Mouse (Mus musculus) lung, embryonic 15.5 days (tissue): ENCODE measurements around the gene Mdm1. TPM values are rescaled to one million over a fixed set of nuclear protein-coding genes. Genes with fewer than 3 reads are reported as not detected.

Source experiments
- ATAC-seq: fragments of 200-750 bp; cut with Nextera tagmentation; 2 replicates; pipeline ENCODE4 v1.8.0; 2017; ENCODE audit warnings: moderate number of reproducible peaks, borderline replicate concordance; ENCODE audit not compliant: low FRiP score, low TSS enrichment; ENCODE audit errors: extremely low read depth
- H3K27ac ChIP-seq: fragments of 300-500 bp; sonication (generic); 2 replicates; pipeline ENCODE4 v1.5.1; 2015; ENCODE audit warnings: moderate library complexity, mild to moderate bottlenecking, inconsistent platforms
- H3K27me3 ChIP-seq: fragments of 300-500 bp; sonication (generic); 2 replicates; pipeline ENCODE4 v1.6.1; 2015; ENCODE audit warnings: inconsistent platforms
- H3K36me3 ChIP-seq: fragments of 300-500 bp; sonication (generic); 2 replicates; pipeline ENCODE4 v1.6.1; 2015; ENCODE audit warnings: inconsistent platforms
- H3K4me1 ChIP-seq: fragments of 300-500 bp; sonication (generic); 2 replicates; pipeline ENCODE4 v1.6.1; 2015; ENCODE audit warnings: inconsistent platforms
- H3K4me2 ChIP-seq: fragments of 300-500 bp; sonication (generic); 2 replicates; pipeline ENCODE4 v1.6.1; 2015; ENCODE audit warnings: inconsistent platforms, mild to moderate bottlenecking, moderate library complexity
- H3K4me3 ChIP-seq: fragments of 300-500 bp; sonication (generic); 2 replicates; pipeline ENCODE4 v1.5.1; 2015; ENCODE audit warnings: mild to moderate bottlenecking, inconsistent platforms
- H3K9ac ChIP-seq: fragments of 300-500 bp; sonication (generic); 2 replicates; pipeline ENCODE4 v1.6.1; 2015; ENCODE audit warnings: inconsistent platforms
- H3K9me3 ChIP-seq: fragments of 300-500 bp; sonication (generic); 2 replicates; pipeline ENCODE4 v1.6.1; 2016; ENCODE audit warnings: inconsistent platforms
- WGBS: fragments of 180-500 bp; shearing (Covaris S2); methylation state at CpG from one replicate; pipeline ENCODE4 v1.1.7; 2015; 5-methylcytosine and 5-hydroxymethylcytosine counted together
- polyA plus RNA-seq: library from polyadenylated mRNA; unstranded; fragments of >200 nt; fragmentation: Nextera tagmentation; extraction: Ambion mirVana; gene quantifications from 2 replicates; pipeline ENCODE4 v1.2.1, GENCODE M21; 2015

Gene Mdm1
- polyA plus RNA-seq, 1 experiment from 2014 or later: 40.3 TPM

DNA sequence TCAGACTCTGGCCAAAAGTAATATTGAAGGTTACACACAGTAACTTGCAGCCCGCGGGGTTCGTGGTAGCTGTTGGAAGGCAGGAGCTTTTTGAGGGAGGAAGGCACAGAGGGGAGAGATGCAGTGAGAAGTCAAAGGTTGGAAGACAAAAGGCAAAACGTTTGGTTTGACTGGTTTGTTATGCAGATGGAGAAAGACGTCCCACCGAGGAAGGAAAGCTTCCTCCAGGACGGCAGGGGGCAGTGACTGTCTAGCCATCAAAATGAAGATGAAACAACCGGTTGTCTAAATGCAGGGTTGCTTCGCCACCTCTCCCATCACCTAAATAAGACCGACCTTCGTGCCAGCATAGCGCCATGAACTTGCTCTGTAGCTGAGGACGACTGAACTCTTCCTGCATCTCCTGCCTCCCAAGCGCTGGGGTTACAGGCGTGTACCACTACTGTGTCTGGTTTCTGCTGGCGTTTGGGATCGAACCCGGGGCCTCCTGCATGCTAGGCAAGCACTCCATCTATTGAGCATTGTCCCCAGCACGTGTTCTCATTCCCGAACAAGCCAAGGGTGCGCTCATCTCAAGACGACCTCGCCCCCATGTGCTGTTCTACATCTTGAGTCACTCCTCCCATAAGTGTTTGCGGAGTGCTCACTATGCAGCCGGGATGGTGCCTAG is 15.7 kb upstream of the Mdm1 start:
- Histone ChIP-seq H3K9ac (no peak overlapping the region), H3K4me3 (no peak overlapping the region), H3K4me1 (no peaks in the 10 kb centered on the region), H3K9me3 (no peaks in the 10 kb centered on the region), H3K36me3 (no peaks in the 10 kb centered on the region), H3K4me2 (no peak overlapping the region), H3K27me3 (peaks cover 18% of the 10 kb centered on the region), H3K27ac (no peak overlapping the region)
- no peak for ATAC-seq
- WGBS: 74% methylated on average over 25 of the region's 25 CpGs

DNA sequence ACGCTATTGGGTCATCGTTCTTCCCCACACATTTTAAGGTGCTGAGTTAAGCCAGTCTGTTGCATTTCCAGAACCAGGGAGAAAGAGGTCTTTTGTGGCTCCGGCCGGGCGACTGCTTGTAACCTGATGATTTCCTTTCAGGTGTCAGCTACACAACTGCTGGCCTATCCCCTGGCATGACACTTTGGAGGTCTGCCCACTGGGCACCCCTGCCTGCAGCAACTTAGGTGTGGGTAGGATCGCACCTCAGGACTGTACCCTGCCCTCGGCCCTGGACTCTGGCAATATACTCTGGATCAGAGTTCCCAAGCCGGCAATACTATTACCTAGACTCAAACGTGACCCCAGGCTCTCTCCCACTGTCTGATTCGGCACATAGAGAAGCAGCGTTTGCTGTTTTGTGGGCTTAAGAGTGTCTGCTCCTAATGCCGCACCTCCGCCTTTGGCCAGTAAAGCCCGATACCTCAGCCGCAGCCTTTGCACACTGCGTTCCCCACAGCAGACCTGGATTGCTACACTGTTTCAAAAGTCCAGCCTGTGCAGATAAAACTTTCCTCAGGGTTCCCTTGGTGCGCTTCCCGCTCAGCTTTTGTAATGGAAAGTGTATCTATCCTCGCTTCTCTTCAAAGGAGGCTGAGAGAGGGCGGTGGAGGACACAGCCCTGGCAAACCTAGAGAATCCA is 12.5 kb upstream of the Mdm1 start:
- Histone ChIP-seq H3K9me3 (no peaks in the 10 kb centered on the region), H3K9ac (no peak overlapping the region), H3K4me1 (no peaks in the 10 kb centered on the region), H3K27ac (no peak overlapping the region), H3K36me3 (no peaks in the 10 kb centered on the region), H3K4me3 (no peak overlapping the region), H3K4me2 (no peak overlapping the region), H3K27me3 (peaks cover 18% of the 10 kb centered on the region)
- 49% methylated on average over 20 of the region's 20 CpGs for WGBS
- ATAC-seq: no peak

DNA sequence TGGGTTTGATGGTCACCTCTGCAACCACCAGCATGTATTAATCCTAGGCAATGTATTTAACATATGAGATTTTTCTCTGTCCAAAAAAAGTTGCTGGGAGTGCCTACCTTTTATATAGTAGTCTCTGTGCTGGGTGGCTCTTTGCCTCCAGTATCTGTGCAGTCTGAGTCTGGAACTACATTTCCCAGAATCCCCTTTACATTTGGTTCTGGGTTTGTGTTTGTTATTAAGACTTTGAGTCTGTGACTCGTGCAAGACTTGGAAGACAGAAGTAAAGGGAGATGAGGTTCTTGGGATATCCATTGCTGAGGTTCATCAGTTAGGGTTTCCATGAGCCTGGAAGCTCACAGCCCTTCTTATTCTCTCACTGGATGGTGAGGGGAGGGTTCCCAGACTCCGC is 11.6 kb upstream of the Mdm1 start:
- 58% methylated on average over 2 of the region's 2 CpGs for WGBS
- Histone ChIP-seq H3K9ac (no peak overlapping the region), H3K4me2 (no peak overlapping the region), H3K4me1 (no peaks in the 10 kb centered on the region), H3K36me3 (no peaks in the 10 kb centered on the region), H3K4me3 (no peak overlapping the region), H3K27ac (no peak overlapping the region), H3K9me3 (no peaks in the 10 kb centered on the region), H3K27me3 (peaks cover 18% of the 10 kb centered on the region)
- ATAC-seq: no peak

GRCm38 (mm10) chr10:118132993-118133392 is 8.6 kb upstream of the Mdm1 start:
- H3K27ac ChIP-seq: no peak overlapping the region
- ATAC-seq: peak; percentile 46; the same call in 1 of the 2 replicates
- no peaks in the 10 kb centered on the region for H3K4me1 ChIP-seq
- H3K36me3 ChIP-seq: no peaks in the 10 kb centered on the region
- no peak overlapping the region for H3K4me3 ChIP-seq
- WGBS: 62% methylated on average over 6 of the region's 6 CpGs
- peaks cover 18% of the 10 kb centered on the region for H3K27me3 ChIP-seq
- peak overlapping the region; percentile 42 for H3K4me2 ChIP-seq
- H3K9ac ChIP-seq: no peak overlapping the region
- no peaks in the 10 kb centered on the region for H3K9me3 ChIP-seq

GRCm38 (mm10) chr10:118138508-118138907 is 3.1 kb upstream of the Mdm1 start:
- H3K4me1 ChIP-seq: peaks cover 12% of the 10 kb centered on the region
- no peak overlapping the region for H3K4me3 ChIP-seq
- H3K9me3 ChIP-seq: no peaks in the 10 kb centered on the region
- H3K27ac ChIP-seq: no peak overlapping the region
- no peaks in the 10 kb centered on the region for H3K36me3 ChIP-seq
- H3K4me2 ChIP-seq: no peak overlapping the region
- no peak overlapping the region for H3K9ac ChIP-seq
- ATAC-seq: no peak
- H3K27me3 ChIP-seq: no peaks in the 10 kb centered on the region
- 90% methylated on average over 11 of the region's 11 CpGs for whole genome bisulfite sequencing

- 67% methylated on average over 8 of the region's 8 CpGs for WGBS
- H3K36me3 ChIP-seq: no peaks in the 10 kb centered on the region
- H3K9ac ChIP-seq: no peak overlapping the region
- H3K4me1 ChIP-seq: peaks cover 12% of the 10 kb centered on the region
- no peak overlapping the region for H3K27ac ChIP-seq
- H3K27me3 ChIP-seq: no peaks in the 10 kb centered on the region
- H3K4me3 ChIP-seq: no peak overlapping the region
- H3K4me2 ChIP-seq: no peak overlapping the region
- no peak for ATAC-seq
- no peaks in the 10 kb centered on the region for H3K9me3 ChIP-seq
These were observed 1.6 kb upstream of the Mdm1 start for GRCm38 (mm10) chr10:118139837-118140570.

GRCm38 (mm10) chr10:118141884-118142801 is 532 bp downstream of the Mdm1 start:
- H3K4me1 ChIP-seq: peaks cover 12% of the 10 kb centered on the region
- H3K9ac ChIP-seq: peak overlapping the region; percentile 60
- peak overlapping the region; percentile 89 for H3K4me3 ChIP-seq
- no peaks in the 10 kb centered on the region for H3K27me3 ChIP-seq
- peaks cover 2% of the 10 kb centered on the region; the same call in 1 of the 2 replicates for H3K36me3 ChIP-seq
- peak overlapping the region; percentile 81 for H3K4me2 ChIP-seq
- WGBS: 3% methylated on average over 53 of the region's 53 CpGs
- no peaks in the 10 kb centered on the region for H3K9me3 ChIP-seq
- peak overlapping the region; percentile 41 for H3K27ac ChIP-seq
- ATAC-seq: peak; percentile 77

GRCm38 (mm10) chr10:118149381-118149780 is 7.8 kb downstream of the Mdm1 start:
- no peak for ATAC-seq
- H3K4me3 ChIP-seq: no peak overlapping the region
- H3K9me3 ChIP-seq: no peaks in the 10 kb centered on the region
- WGBS: 80% methylated on average over 5 of the region's 5 CpGs
- H3K27ac ChIP-seq: no peak overlapping the region
- no peaks in the 10 kb centered on the region for H3K4me1 ChIP-seq
- no peak overlapping the region for H3K4me2 ChIP-seq
- peaks cover 29% of the 10 kb centered on the region for H3K36me3 ChIP-seq
- H3K9ac ChIP-seq: no peak overlapping the region
- H3K27me3 ChIP-seq: no peaks in the 10 kb centered on the region

DNA sequence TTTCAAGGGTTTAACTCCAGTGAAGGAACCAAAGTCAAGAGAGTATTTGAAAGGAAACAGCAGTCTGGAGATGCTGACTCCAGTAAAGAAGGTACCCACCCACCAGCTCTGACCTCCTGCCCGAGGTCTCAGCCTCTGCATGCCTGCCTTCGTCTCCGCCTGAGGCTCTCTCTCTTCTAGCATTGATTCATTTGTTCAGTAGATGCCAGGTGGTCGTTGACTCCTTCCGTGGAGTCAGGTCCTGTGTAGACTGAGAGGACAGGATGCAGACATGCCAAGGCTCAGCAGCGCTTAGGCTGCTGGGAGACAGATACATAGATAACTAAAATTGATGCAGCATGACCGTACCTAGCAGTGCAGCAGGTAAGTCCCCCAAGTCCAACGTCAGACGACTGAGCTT is 9.3 kb downstream of the Mdm1 start:
- H3K27ac ChIP-seq: no peak overlapping the region
- no peaks in the 10 kb centered on the region for H3K4me1 ChIP-seq
- H3K27me3 ChIP-seq: no peaks in the 10 kb centered on the region
- H3K36me3 ChIP-seq: peaks cover 30% of the 10 kb centered on the region
- H3K9ac ChIP-seq: no peak overlapping the region
- H3K9me3 ChIP-seq: no peaks in the 10 kb centered on the region
- no peak overlapping the region for H3K4me3 ChIP-seq
- H3K4me2 ChIP-seq: no peak overlapping the region
- WGBS: 82% methylated on average over 9 of the region's 9 CpGs
- ATAC-seq: no peak

DNA sequence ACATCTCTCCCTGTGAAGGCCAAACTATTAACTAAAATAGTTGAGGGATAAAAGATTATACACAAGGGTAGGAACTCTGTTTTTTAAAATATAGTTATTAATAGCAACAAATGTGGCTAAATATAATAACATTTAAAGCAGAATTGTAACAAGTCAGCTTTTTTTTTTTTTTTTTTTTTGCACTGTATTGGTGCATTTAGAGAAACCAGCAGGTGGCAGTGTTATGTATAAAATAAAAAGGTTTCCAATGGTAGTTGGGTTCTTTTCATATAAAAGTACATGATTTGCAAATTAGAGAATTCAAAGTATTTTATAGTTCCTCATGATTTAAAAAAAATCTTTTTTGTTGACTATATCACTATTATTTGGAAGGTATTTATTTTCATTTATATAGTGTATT is 14.3 kb downstream of the Mdm1 start:
- no peak overlapping the region for H3K4me2 ChIP-seq
- peaks cover 41% of the 10 kb centered on the region for H3K36me3 ChIP-seq
- no peak for ATAC-seq
- no peak overlapping the region for H3K27ac ChIP-seq
- no peak overlapping the region for H3K9ac ChIP-seq
- H3K27me3 ChIP-seq: no peaks in the 10 kb centered on the region
- no peak overlapping the region for H3K4me3 ChIP-seq
- no peaks in the 10 kb centered on the region for H3K9me3 ChIP-seq
- H3K4me1 ChIP-seq: no peaks in the 10 kb centered on the region

DNA sequence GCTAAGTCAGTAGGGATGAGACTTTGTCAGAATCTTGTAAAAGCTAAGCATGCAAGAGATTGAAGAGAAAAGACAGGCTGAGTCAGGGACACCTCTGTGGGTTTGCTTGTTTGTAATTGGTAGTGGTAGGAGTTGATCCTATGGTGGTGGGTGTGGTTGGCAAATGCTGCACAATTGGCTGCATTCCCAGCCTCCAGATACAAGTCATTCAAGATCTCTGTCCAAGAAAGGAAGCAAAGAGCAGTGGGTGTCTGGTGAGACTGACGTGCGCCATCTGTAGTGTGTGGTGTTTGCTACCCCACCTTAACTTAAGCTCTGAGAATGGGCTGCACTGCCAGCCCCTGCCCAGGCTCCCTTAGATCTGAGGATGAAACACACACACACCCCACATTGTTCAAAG is 19.5 kb downstream of the Mdm1 start:
- H3K27me3 ChIP-seq: no peaks in the 10 kb centered on the region
- WGBS: 69% methylated on average over 2 of the region's 2 CpGs
- H3K9ac ChIP-seq: no peak overlapping the region
- peak; percentile 82; the same call in 1 of the 2 replicates for ATAC-seq
- no peak overlapping the region for H3K27ac ChIP-seq
- H3K9me3 ChIP-seq: no peaks in the 10 kb centered on the region
- H3K4me3 ChIP-seq: no peak overlapping the region
- H3K36me3 ChIP-seq: peaks cover 35% of the 10 kb centered on the region
- no peaks in the 10 kb centered on the region for H3K4me1 ChIP-seq
- H3K4me2 ChIP-seq: no peak overlapping the region
